Comparison of ENCODE assay signal across 17 mouse cellular contexts in the genomic region with DNA sequence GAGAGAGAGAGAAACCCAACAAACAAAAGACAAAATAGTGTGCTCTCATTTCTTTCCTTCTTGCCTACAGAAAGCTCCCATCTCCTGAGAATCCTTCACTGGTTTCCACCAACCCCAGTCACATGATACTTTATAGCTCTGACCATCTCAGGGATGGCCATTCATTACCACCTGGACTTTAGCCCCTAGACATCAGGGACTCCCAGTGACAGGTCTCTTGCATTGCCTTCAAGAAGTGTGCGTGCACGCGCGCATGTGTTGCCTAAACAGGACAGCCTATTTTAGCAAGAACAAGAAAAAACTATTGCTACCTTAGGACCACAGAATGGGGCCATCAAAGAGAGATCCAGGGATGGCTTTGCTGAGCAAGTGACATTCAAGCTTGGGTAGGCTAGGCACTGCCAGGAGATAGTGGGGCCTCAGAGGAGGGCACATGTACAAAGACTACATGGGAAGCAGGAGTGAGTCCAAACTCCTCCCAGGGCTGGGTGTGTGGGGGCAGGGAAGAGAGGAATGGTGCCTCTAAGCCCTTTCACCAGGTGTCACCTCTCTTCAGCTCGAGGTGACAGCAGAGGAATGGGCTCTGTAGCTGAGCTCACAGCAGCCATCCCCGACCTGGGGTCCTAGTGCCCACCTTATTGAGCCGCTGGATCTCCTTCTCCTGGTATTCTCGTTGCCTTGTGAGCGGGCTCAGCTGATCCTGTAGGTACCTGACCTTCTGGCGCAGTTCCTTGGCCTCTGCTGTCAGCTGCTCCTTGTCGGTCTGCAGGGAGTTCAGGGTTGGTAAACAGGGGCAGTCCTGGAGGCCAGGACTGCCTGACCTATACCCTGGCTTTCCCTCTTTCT. TPM values are rescaled to one million over a fixed set of nuclear protein-coding genes. Genes with fewer than 3 reads are reported as not detected.
DNase-seq lines count a peak whose midpoint lies in the region; ATAC-seq and TF ChIP-seq lines count a peak whose summit lies in the region.
"Had no signal": no experiment of that assay in that cellular context is flagged by ENCODE, and none has a peak within 500 bp of the region (broad histone marks: within the 10 kb centered on the region; RNA-seq: fewer than 3 reads in every experiment).

No protein-coding gene starts in this region.

- H3K27ac ChIP-seq in kidney, adult 2 months (ENCODE audit: insufficient read depth, low read depth, low read length) = peak overlapping the region; percentile 37
- peak overlapping the region; percentile 51; the same call in 1 of the 2 replicates for H3K27ac ChIP-seq in stomach, embryonic 16.5 days (ENCODE audit: low read length)
- H3K27ac ChIP-seq: embryonic facial prominence, embryonic 12.5 days; forebrain, embryonic 13.5 days; midbrain, embryonic 12.5 days; neural tube, embryonic 12.5 days had no signal

- no peaks in the 10 kb centered on the region for H3K27me3 ChIP-seq in kidney, adult 2 months (replicated peaks; ENCODE audit: control insufficient read depth, insufficient read depth, low read length)
- H3K27me3 ChIP-seq in stomach, embryonic 16.5 days (ENCODE audit: control insufficient read depth, insufficient read depth, low read length) = no peaks in the 10 kb centered on the region
- H3K27me3 ChIP-seq: embryonic facial prominence, embryonic 12.5 days; forebrain, embryonic 13.5 days; lung, embryonic 15.5 days; midbrain, embryonic 12.5 days; neural tube, embryonic 12.5 days had no signal

- 59% methylated on average over 11 of the region's 11 CpGs for WGBS in kidney, adult 2 months
- 59% methylated on average over 11 of the region's 11 CpGs for WGBS in stomach, embryonic 16.5 days

- H3K9ac ChIP-seq in stomach, embryonic 16.5 days (ENCODE audit: low read length) = no peak overlapping the region
- H3K9ac ChIP-seq: embryonic facial prominence, embryonic 12.5 days; forebrain, embryonic 13.5 days; lung, embryonic 15.5 days; midbrain, embryonic 12.5 days; neural tube, embryonic 12.5 days had no signal

- H3K4me1 ChIP-seq in kidney, adult 2 months (ENCODE audit: control insufficient read depth, insufficient read depth, low read length) = peaks cover 17% of the 10 kb centered on the region
- 0 out of 2 replicates have a peak, but pooled peaks cover 7% of the 10 kb centered on the region for H3K4me1 ChIP-seq in stomach, embryonic 16.5 days (ENCODE audit: control insufficient read depth, insufficient read depth, low read length)
- H3K4me1 ChIP-seq: embryonic facial prominence, embryonic 12.5 days; forebrain, embryonic 13.5 days; lung, embryonic 15.5 days; midbrain, embryonic 12.5 days; neural tube, embryonic 12.5 days had no signal

- no peak overlapping the region for H3K4me2 ChIP-seq in stomach, embryonic 16.5 days (ENCODE audit: low read depth, low read length)
- H3K4me2 ChIP-seq: embryonic facial prominence, embryonic 12.5 days; forebrain, embryonic 13.5 days; lung, embryonic 15.5 days; midbrain, embryonic 12.5 days; neural tube, embryonic 12.5 days had no signal

- no peak for TF ChIP-seq CTCF in kidney, adult 2 months (conservative IDR thresholded peaks at IDR 0.05; ENCODE audit: insufficient read depth, insufficient read length, low read depth, low read length)

- DNase-seq in embryo, embryonic 10 days (ENCODE audit: low spot score) = peak; percentile 33
- no peak for DNase-seq in embryo, embryonic 11 days
- peak; percentile 78 for DNase-seq in kidney, adult 2 months
- DNase-seq in kidney, postnatal 4 days = no peak
- peak; percentile 73 for DNase-seq in kidney, adult 9 months
- DNase-seq in urinary bladder, postnatal 14 days (ENCODE audit: low spot score) = no peak
- DNase-seq in cerebellum, postnatal 14 days = no peak
- DNase-seq: cerebellum, adult 11 months; right cerebral cortex, adult 18-20 months had no signal

- TF ChIP-seq POLR2A in kidney, adult 2 months (IDR thresholded peaks at IDR 0.05; ENCODE audit: low read depth, low read length) = no peak

- H3K36me3 ChIP-seq in kidney, adult 2 months (ENCODE audit: control insufficient read depth, insufficient read depth, low read length) = peaks cover 7% of the 10 kb centered on the region; the same call in 1 of the 2 replicates
- H3K36me3 ChIP-seq in stomach, embryonic 16.5 days (ENCODE audit: control insufficient read depth, insufficient read depth, low read length) = peaks cover 38% of the 10 kb centered on the region

- H3K9me3 ChIP-seq in stomach, embryonic 16.5 days (replicated peaks; ENCODE audit: control insufficient read depth, low read length) = no peaks in the 10 kb centered on the region
- H3K9me3 ChIP-seq: embryonic facial prominence, embryonic 12.5 days; forebrain, embryonic 13.5 days; G1E; lung, embryonic 15.5 days; neural tube, embryonic 12.5 days had no signal

- no peak for ATAC-seq in stomach, embryonic 16.5 days (ENCODE audit: insufficient read depth, low FRiP score)
- ATAC-seq: activated CD4-positive, CD25-positive, alpha-beta regulatory T cell, adult 4 months; forebrain, embryonic 13.5 days had no signal

- H3K4me3 ChIP-seq in kidney, adult 2 months (ENCODE audit: insufficient read depth, low read depth, low read length) = no peak overlapping the region
- H3K4me3 ChIP-seq in stomach, embryonic 16.5 days (replicated peaks; ENCODE audit: low read length) = no peak overlapping the region
- H3K4me3 ChIP-seq: embryonic facial prominence, embryonic 12.5 days; forebrain, embryonic 13.5 days; lung, embryonic 15.5 days; midbrain, embryonic 12.5 days; neural tube, embryonic 12.5 days had no signal

RNA-seq across cellular contexts. Expression of gene Gpx3, which starts 18.1 kb away (rescaled TPM):
- polyA plus RNA-seq in kidney, adult 2 months (2012; rRNA removed) = 28,844 and 31,623 TPM in 2 replicates
- 174 and 187 TPM in 2 replicates for polyA plus RNA-seq in stomach, embryonic 16.5 days (2015; fragmentation: Nextera tagmentation; extraction: Ambion mirVana)
- polyA plus RNA-seq: G1E had no signal

RNA-seq across cellular contexts. Expression of gene Tnip1, which starts 42.4 kb away (rescaled TPM):
- 19.1 and 20.6 TPM in 2 replicates for polyA plus RNA-seq in kidney, adult 2 months (2012; rRNA removed)
- 21.3 and 23.1 TPM in 2 replicates for polyA plus RNA-seq in stomach, embryonic 16.5 days (2015; fragmentation: Nextera tagmentation; extraction: Ambion mirVana)

RNA-seq across cellular contexts. Expression of gene Hint1, which starts 54.2 kb away (rescaled TPM):
- 1,115 and 1,173 TPM in 2 replicates for polyA plus RNA-seq in kidney, adult 2 months (2012; rRNA removed)
- 505 and 634 TPM in 2 replicates for polyA plus RNA-seq in stomach, embryonic 16.5 days (2015; fragmentation: Nextera tagmentation; extraction: Ambion mirVana)

RNA-seq across cellular contexts. Expression of gene Lyrm7, which starts 59.6 kb away (rescaled TPM):
- 1.4 and 3.9 TPM in 2 replicates for polyA plus RNA-seq in kidney, adult 2 months (2012; rRNA removed)
- 10.5 and 10.6 TPM in 2 replicates for polyA plus RNA-seq in stomach, embryonic 16.5 days (2015; fragmentation: Nextera tagmentation; extraction: Ambion mirVana)

Comparison
In these comparisons a context has a peak if more than half of its experiments do, and no peak if none do; other contexts are left out.
1. DNase-seq: peak in embryo, embryonic 10 days (single experiment), kidney, adult 2 months (single experiment) and kidney, adult 9 months (single experiment); none in embryo, embryonic 11 days (single experiment), kidney, postnatal 4 days (0 of 2), urinary bladder, postnatal 14 days (single experiment) and cerebellum, postnatal 14 days (0 of 2).
2. RNA of gene Gpx3, which starts 18.1 kb away (polyA plus RNA-seq): 28,844 to 31,623 TPM in kidney, adult 2 months; 174 to 187 TPM in stomach, embryonic 16.5 days; every median in the first group is over 100 times any median in the second.